Mouse (Mus musculus) lung, postnatal 25 days (tissue): ENCODE data around the gene Obox2.
"Not testable (repeated sequence)": the region's sequence is repeated elsewhere in the genome, so short reads cannot be mapped to it uniquely, and the experiment has no call there.

Experiments used
- DNase-seq: peaks from one replicate; pipeline ENCODE4 v3.0.0; 2022; ENCODE audit warnings: low spot score

The Obox2 gene

GRCm38 (mm10) chr7:15388421-15388998 is at the start of gene Obox2, which contains the start of gene Obox1:
Gene Obox2 (plus strand): TSS chr7:15388721.
Gene Obox1 (plus strand): TSS chr7:15388948.
- DNase-seq, result not testable (repeated sequence)

GRCm38 (mm10) chr7:15399147-15399874 is 10.8 kb downstream of the Obox2 start:
- not testable (repeated sequence) for DNase-seq

- DNase-seq, result not testable (repeated sequence)
Measured at GRCm38 (mm10) chr7:15406816-15407215, 18.3 kb downstream of the Obox2 start.

DNA sequence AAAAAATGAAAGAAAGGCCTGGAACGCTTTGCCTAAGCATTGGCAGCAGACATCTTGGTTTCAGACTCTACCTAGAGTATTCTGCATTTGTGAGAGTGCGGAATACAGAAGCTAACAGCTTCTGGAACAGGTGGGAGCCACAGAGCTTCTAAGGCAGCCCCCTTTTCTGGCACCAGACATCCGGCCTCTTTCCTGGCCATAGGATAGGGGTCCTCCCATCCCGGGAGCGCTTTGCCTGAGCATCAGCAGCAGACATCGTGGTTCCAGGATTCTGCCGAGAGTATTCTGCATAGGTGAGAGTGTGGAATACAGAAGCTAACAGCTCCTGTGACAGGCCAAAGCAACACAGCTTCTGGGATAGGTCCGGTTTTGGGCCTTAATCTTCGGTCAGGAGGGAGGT is 29.5 kb downstream of the Obox2 start:
- DNase-seq, result not testable (repeated sequence)

DNA sequence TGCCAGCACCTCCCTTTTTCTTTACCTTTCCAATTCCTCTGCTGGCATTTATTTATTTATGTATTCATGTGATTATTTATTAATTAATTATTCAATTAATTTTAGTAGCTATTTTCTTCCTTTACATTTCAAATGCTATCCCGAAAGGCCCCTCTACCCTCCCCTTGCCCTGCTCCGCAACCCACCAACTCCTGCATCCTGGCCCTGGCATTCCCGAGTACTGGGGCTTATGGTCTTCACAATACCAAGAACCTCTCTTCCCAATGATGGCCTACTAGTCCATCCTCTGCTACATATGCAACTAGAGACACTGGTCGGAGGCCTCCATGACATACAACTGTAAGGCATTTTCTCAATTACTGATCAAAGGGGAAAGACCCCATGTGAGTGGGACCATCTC is 37.0 kb downstream of the Obox2 start:
- not testable (repeated sequence) for DNase-seq
